Mouse (Mus musculus) mature B cell (primary cell): ENCODE measurements around the gene Atp2b4.

Experiments used
- in situ Hi-C: fragments of 300-500 bp; cut with MboI; formaldehyde crosslinking; loops from 2 replicates; pipeline ENCODE4 v1.14.3; 2019

Atp2b4 gene

DNA sequence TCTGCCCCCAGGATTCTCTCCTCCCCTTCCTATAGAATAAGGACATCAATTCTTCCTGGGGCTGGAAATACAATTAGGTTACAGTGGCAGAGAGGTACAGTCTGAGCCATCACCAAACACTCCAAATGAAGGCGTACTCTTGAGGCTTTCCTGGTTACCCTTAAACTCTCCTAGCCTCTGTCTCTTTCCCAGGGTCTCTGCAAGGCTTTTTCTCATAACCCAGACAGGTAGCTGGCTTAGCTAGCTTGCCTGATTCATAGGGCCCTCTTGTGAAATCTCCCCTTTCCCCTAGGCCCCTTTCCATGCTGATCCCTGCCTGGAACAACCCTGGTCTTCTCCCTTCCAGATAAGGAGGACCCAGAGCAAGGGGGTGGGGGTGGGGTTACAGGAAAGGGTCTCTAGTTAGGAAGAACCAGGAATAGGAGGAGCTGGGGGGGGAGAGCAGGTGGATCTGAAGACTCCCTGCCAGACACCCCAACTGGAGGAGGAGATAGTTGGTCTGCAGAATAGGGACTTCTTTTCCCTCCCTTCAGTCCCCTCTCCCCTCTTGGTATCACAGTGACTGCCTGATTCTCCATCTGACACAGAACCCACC, 1.9 kb downstream of the Atp2b4 start:
- in situ Hi-C loops, result no loop called here

DNA sequence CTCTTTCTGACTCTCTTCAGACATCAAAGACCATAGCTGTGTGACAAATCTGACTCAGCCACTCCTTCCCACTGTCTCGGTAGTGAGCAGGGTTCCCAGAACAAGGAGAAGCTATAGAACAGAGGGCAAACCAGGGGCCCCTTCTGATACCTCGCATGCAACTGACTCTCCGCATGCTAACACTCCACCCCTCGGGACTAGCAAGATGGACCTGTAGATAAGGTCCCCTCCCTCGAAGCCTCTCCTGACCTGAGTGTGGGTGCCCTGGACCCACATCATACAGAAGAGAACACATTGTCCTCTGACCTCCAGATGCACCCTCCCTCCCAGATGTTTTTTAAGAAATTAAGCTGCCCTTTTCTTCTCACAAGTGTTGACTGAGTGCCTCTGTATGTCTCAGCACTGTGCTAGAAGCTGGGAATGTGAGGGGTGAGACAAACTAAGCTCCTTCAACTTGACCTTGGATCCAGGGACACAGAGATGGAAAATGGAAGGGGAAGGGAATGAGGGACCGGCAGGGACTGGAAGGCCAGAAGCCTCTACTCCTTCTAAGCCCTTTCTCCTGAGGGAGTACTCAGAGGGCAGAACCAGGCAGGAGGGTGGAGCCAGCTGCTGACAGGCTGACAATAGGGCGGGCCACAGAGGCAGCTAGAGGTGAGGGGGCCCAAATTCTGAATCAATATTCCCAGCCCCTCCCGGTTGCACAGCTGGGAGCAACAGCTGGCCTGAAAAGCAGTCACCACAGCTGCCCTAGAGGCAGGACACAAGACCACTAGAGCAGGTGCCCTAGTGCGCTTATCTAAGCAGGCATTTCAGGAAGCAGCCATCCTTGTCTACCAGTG, 2.6 kb downstream of the Atp2b4 start:
- in situ Hi-C loops, result no loop called here

DNA sequence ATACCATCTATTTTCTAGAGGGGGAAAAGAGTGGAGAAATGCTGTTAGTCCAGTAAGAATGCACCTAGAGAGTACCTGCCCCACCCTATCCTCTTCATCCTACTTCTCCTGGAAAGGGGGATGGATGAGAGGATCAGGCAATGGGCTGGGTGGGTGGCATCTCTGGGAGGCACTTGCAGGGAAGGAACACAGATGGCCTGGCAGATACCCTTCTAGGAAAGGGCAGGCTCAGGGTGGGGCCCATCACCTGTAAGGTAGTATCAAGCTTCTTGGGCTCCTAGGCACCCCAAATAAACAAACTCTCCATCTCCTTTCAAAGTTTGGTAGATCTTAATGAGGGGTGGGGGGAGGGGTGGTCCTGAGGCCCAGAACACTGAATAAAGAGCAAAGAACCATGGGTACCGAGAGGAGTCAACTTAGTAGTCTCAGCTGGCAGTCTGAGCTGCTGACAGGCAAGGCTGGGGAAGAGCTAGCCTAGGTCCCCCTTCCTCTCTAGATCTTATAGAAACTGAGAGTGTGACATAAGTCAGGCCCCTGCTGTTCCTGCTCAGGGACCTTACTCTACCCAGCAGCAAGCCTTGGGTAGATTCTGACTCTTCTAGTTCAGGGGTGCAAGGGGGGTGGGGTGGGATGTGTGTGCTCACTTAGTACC, 3.4 kb downstream of the Atp2b4 start:
- in situ Hi-C loops, result no loop called here

DNA sequence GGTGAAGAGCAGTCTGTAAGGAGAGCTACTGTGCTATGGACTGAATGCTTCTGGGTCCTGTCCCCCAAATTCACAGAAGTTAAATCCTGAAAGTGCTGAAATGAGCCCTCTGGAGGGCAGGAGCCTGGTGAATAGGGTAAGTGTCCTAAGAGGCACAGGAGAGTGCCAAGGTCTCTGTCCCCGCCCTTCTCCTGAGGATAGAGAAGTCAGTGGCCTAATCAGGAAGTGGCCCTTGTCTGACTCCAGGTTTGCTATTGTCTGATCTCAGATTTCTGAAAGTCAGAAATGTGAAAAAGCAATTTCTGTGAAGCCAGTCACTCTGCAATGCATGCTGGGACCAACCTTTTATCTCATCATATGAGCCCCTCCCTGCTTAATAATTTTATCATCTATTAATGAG, 7.2 kb downstream of the Atp2b4 start:
- in situ Hi-C loops, result no loop called here

DNA sequence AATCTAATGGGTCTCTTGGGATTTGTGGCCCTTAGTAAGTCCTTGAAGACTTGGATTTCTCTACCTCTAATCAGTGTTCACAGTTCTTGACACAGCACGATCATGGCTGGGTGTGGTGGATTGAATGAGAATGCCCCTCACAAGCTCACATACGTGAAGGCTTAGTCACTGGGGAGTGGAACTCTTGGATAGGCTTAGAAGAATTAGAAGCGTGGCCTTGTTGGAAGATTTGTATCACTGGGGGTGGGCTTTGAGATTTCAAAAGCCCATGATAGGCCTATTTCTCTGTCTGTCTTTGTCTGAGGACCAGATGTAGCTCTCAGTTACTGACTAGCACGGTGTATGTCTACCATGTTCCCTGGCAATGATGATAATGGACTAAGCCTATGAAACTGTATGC, 10.8 kb downstream of the Atp2b4 start:
- in situ Hi-C loops, result no loop called here

DNA sequence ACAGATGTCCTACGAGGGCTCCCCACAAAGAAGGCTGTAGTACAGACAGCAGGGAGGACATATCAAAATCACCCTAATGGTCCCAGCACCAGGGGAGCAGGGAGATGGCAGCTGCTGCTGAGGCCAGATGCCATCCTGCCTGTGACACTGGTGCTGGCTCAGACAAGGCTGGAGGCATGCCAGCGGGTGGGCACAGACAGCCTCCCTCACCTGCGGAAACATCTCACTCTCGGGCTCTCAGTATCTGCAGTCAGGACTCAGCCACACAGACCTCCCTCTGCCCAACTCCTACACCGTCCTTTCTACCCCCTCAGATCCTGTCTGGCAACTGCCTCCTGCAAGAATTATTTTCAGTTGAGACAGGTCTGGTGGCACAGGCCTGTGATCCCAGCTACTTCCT, 12.0 kb downstream of the Atp2b4 start:
- in situ Hi-C loops, result no loop called here

DNA sequence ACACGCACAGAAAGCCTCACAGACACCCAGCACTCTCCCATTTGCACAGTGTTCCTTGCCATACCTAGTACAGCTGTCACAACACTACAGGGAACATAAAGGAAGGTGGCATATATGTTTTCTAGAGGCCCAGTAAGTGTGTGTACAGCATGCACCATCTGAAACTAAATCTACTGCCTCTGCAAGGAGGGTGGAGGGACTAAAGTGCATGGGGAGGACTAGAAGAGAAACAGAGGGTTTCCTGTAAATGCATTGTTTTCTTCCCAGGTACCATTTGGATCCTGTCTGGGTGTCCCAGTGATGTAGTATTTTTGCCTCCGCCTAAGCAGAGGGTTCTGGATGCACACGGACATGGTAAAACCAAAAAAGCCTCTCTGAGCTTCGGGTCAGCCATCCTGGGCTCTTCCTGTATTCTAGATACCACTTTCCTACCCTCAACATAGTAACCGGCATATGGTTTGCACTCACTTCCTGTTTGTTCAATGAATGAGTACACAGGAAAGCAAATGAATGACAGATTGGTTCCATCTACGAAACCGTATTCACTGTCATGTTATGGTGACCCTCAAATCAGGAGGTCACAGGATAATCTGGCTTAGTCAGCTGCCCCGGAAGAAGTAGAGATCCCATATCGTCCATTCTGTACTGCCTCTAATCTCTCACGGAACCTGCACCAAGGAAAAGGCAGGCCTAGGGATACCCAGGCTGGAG, 13.2 kb downstream of the Atp2b4 start:
- in situ Hi-C loops, result no loop called here

DNA sequence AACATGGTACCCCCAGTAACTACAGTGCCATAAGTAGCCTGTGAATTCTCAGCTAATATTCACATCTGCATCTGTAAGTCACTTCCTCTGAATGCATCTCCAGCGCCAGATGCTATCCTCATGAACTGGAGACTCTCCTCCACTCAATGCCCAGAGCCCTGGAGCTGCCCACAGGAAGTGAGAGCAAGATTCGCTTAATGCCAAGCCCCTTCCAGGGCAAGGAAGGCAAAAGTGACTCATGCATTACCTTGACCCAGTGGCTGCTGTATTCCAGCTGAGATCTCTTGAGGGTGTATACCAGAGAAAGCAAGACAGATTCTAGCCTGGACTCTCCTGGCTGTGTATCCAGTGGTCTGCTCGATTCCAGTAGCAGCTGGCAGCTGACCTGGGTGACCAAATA, 16.2 kb downstream of the Atp2b4 start:
- in situ Hi-C loops, result no loop called here

DNA sequence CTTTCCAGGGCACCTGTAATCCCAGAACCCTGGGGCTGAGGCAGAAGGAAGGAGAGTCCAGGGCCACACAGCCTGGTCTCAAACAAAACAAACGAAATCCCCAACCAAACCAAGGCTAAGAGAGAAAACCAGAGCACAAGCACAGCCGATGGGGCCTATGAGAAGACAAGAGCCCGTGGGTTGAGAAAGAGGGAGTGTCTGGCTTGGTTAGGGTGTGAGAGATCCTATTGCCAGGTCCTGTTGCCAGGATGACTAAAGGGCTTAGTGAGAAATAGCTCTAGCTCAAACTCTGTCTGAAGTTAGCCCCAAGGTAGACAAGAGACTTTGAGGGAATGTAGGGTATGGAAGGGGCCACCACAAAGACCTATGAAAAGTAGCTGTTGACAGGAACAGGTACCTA, 19.3 kb downstream of the Atp2b4 start:
- in situ Hi-C loops, result no loop called here

DNA sequence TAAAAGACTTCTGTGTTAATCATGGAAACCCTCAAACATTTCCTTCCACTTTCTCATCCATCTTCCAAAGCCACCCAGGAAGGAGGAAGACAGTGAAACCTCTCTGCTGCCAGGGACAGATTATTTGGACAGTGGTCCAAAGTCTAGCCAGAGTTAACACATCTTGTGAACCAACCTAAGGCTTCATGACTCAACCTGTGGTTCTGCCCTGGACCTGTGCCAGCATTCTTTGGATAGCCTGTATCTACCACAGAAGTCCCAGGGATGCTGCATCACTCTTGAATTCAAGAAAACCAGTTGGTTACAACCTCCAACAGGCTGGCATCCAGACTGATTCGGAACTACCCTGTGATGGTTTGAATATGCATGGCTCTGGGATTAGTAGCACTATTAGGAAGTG, 21.8 kb downstream of the Atp2b4 start:
- in situ Hi-C loops, result no loop called here

DNA sequence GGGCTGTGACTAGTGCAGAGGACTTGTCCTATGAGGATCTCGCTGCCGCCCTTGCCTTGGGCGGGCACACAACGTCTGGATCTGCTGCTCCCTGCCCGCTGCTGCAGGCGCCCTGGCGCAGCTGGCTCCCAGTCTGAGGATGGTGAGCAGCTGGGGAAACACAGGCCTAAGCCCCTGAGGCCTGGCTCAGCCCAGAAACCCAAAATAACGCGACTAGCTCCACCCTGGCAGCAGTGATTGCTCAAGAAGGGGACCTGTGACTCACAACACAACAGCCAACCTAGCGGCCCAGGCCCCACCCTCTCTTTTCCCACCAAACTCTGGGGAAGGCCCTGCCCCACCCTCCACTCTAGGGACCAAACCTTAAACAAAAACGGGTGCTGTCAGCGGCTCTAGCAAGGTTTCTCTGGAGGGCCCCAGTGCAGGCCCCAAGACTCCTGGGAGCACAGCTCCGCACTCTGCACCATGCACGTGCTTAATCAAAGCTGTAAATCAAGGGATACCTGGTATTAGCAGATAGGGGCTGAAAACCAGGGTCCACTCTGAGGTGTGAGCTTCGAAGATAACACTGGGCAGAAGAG, 23.1 kb downstream of the Atp2b4 start:
- in situ Hi-C loops, result no loop called here

DNA sequence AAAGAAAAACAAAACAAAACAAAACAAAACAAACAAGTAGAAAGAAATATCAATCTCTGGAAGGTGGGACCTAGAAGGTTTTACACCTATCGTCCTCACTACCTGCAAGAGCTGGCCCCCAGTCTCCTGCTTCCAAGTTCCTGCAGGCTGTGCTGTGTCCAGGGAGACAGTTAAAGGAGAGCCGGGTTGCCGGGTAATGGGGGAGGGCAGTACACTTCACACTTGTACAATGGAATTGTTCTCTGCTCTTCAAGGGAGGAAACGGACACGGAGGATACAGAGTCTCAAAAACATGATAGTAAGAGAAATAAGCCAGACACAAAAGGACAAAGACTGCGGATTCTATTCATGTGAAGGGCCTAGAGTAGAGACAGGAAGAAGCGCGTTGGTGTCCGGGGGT, 28.3 kb downstream of the Atp2b4 start:
- in situ Hi-C loops, result no loop called here

DNA sequence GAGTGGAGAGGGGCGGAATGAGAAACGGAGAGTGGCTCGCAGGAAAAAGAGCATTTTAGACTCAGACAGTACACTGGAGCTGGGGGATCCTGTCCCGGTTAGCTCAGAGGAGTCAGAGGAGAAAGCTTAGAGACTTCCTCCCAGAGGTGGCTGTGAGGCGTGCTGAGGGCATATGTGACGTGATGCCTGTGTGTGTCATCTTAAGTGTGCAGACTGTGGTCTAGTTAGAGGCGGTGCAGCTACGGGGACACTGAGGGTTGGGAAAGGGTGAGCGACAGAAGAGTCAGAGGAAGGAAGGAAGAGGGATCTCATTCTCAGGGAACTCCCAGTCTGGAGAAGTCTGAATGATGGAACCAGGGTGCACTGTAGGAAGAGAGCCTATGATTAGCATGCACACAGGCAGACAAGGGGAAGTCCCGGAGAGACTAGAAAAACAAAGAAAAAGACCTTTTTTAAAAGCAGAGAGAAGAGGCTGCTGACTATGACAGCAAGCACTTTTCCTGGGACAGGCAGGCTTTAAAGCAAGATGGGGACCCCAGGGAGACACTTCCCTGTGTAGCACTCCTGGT, 28.9 kb downstream of the Atp2b4 start:
- in situ Hi-C loops, result no loop called here

DNA sequence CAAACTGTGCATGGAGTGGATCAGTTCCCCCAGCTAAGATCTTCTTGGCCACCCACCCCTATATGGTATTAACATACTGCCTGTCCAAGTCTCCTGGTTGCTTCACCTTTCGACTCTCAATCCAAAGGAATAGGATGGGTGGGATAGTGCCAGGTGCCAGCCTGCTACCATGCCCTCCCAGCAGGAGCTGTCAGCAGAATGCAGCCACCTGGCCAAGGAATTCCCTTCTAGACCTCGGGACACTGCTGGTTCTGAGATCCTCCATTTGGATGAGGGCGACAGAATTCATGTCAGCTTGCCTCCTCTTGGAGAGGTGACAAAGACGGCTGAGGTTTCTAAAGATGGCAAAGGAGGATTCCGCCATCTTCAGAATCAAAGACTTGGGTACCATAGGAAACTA, 32.8 kb downstream of the Atp2b4 start:
- in situ Hi-C loops, result no loop called here

DNA sequence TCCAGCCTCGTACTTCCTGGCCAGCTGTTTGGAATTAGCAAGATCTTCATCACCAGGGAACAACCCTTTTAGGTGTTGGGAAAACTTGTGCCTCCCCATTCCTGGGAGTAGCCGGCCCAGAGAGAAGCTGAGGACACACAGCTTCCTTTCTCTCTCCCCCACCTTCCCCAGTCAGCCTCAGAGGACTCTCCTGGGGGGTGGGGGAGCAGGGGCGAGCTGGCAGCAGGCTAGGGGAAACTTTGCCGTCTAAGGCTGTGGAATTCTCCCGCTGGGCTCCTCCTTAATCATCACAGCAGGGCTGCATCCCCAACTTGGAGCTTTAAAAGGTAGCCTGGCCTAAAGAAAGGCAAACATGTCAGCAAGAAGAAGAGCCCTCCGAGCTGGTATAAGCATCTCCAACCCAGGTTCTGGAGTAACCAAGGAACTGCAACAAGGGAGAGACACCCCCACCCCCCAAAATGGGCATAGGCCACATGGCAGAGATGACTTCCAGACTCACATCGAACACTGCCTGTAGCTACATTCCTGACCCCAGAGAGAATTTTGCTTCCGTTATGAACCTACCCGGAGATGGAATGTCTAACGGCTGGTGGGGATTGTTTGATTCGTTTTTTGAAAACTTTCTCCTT, 33.8 kb downstream of the Atp2b4 start:
- in situ Hi-C loops, result no loop called here

DNA sequence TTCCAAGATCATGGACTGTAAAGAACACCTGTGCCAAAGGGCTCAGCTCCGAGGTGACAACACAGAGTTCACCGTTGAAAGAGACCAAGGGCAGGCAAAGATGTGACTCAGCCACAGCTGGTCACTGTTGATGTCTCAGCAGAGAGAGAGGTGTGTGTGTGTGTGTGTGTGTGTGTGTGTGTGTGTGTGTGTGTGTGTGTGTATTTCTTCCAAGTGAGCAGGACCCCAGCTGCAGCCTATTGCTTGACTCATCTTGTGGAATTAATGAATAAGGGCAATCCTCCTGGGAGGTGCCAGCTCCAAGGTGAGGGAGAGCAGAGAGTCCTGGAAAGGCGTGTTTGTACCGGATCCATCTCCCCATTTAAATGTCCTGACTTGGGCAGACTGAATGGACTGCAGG, 35.5 kb downstream of the Atp2b4 start:
- in situ Hi-C loops, result no loop called here

DNA sequence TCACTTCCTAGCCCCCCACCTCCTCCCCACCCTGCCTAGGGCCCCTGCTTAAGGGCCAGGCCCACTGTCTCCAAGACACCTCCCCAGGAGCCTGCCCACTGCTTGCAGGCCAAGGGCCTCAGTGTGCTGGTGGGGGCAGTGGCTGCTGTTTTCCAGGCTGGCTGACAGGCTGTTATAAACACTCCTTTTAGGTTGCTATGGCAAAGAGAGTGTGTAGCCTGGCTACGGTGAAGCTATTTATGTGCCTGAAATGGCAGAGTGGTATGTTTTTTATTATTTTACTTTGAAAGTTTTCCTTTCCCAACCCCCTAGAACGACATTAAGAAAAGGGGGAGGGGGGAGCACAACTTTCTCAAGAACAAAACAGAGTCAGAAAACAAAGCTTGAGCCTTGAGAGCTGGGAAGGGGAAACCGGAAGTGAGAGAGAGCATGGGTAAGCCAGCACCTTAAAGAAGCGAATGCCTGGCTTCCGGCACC, 37.9 kb downstream of the Atp2b4 start:
- in situ Hi-C loops, result no loop called here

DNA sequence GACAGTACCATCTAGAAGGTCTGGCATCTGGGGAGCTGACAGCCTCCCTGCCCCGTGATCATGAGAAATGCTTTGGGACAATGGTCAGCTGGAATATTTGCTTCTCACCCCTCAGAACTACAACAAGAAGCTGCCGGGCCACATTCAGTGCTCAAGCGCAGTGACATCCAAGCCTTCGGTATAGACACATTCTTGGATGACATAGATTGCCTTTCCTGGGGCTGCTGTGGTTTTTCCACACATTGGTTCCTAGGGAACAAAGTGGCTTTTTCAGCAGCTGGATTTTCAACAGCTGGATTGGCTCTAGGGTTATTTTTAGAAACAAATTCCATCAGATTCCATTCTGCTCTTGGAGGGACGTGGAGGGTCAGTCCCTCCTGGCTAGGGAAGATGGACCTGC, 39.6 kb downstream of the Atp2b4 start:
- in situ Hi-C loops, result no loop called here

DNA sequence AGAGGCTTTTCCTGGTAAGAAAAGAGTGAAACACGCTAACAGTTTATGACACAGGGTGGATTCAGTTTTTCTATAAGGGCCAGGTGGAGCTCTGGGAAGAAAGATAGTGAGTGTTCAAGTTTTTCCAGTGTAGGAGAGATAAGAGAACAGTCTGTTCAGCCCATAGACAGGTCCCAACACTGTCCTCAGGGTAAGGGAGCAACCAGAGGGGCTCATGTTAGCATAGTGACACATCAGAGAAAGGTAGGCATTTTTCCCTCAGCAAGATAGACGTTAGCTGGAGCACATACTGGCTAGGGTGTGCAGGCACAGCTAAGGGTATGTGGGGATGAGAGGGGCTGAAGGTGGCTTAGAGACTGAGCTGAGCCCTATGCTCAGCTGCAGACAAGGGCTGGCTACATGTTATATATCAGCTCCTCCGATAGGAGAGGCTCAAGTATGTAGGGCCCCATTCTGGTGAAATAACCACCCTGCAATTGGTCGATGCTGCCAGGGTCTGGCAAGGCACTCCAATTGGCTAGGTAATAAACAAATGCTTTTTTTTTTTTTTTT, 46.4 kb downstream of the Atp2b4 start:
- in situ Hi-C loops, result no loop called here

DNA sequence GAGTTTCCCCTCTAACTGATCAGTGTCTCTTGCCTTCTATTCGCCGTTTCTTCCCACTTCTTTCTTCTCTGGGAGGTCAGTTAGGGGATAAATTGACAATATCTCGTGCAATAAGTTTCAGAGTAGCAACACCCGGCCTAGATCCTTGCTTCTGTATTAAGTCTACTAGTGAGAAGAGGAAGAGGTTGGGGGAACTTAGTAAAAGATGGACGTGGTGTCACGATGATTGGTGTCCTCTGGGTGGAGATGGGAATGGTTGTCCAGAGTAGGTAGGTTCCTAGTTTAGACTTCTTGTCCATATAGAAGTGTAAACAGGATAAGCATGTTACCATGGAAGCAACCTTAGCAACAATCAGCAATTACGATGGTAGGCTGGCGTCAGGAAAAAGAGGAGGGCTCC, 47.5 kb downstream of the Atp2b4 start:
- in situ Hi-C loops, result no loop called here

DNA sequence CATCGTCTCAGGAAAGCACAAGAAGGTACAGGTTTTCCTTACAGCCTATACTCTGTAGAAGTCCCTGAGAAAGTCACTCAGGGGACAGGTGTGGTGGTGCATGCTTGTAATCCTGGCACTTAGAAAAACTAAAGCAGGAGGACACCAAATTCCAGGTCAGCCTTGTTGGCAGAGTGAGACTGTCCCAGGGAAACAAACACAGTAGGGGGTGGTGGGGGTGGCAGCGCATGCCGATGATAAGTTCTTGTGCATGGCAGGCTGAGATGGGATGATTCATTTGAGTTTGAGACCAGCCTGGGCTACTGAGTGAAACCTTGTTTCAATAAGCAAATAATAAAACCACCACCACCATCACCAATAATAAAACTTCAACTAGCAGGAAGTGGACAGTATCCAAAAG, 49.2 kb downstream of the Atp2b4 start:
- in situ Hi-C loops, result no loop called here
